Mouse (Mus musculus) liver, adult 2 months (tissue): Measurements from ENCODE around the gene Zbtb12.

Experiments used
- CTCF ChIP-seq: fragments of 200-500 bp; IDR thresholded peaks from 2 replicates; pipeline ENCODE4 v1.5.1; 2011; ENCODE audit warnings: low read depth, low read length, control low read depth
- POLR2A ChIP-seq: fragments of 200-500 bp; IDR thresholded peaks from 2 replicates; pipeline ENCODE4 v1.6.1; 2011; ENCODE audit warnings: low read length, control low read depth; ENCODE audit not compliant: insufficient read depth; ENCODE audit errors: extremely low read depth

- TF ChIP-seq POLR2A (no peak), CTCF (no peak)
Measured at GRCm38 (mm10) chr17:34898706-34899052, 19.4 kb downstream of the Zbtb12 start.
